Mouse (Mus musculus) heart, embryonic 12.5 days (tissue): ENCODE results near the gene Pcgf1. TPM values are rescaled to one million over a fixed set of nuclear protein-coding genes. Genes with fewer than 3 reads are reported as not detected.

Source experiments
- ATAC-seq: fragments of 200-750 bp; cut with Nextera tagmentation; 2 replicates; pipeline ENCODE4 v1.8.0; 2017; ENCODE audit warnings: moderate TSS enrichment, moderate library complexity; ENCODE audit not compliant: insufficient number of reproducible peaks, low FRiP score
- H3K27ac ChIP-seq: fragments of 300-500 bp; sonication (generic); 2 replicates; pipeline ENCODE4 v1.5.1; 2016; ENCODE audit warnings: mild to moderate bottlenecking, moderate library complexity; ENCODE audit not compliant: poor library complexity, severe bottlenecking
- H3K27me3 ChIP-seq: fragments of 300-500 bp; sonication (generic); replicated peaks from 2 replicates; pipeline ENCODE4 v1.6.1; 2016; ENCODE audit warnings: mild to moderate bottlenecking, moderate library complexity
- H3K36me3 ChIP-seq: fragments of 300-500 bp; sonication (generic); 2 replicates; pipeline ENCODE4 v1.6.1; 2016; ENCODE audit warnings: mild to moderate bottlenecking, moderate library complexity
- H3K4me1 ChIP-seq: fragments of 300-500 bp; sonication (generic); replicated peaks from 2 replicates; pipeline ENCODE4 v1.6.1; 2016; ENCODE audit warnings: mild to moderate bottlenecking
- H3K4me2 ChIP-seq: fragments of 300-500 bp; sonication (generic); 2 replicates; pipeline ENCODE4 v1.6.1; 2016; ENCODE audit warnings: mild to moderate bottlenecking, moderate library complexity
- H3K4me3 ChIP-seq: fragments of 300-500 bp; sonication (generic); 2 replicates; pipeline ENCODE4 v1.5.1; 2016; ENCODE audit warnings: mild to moderate bottlenecking
- H3K9ac ChIP-seq: fragments of 300-500 bp; sonication (generic); 2 replicates; pipeline ENCODE4 v1.6.1; 2016; ENCODE audit warnings: mild to moderate bottlenecking, moderate library complexity
- H3K9me3 ChIP-seq: fragments of 300-500 bp; sonication (generic); replicated peaks from 2 replicates; pipeline ENCODE4 v1.6.1; 2016; ENCODE audit warnings: mild to moderate bottlenecking, moderate library complexity
- WGBS: fragments of 180-500 bp; shearing (Covaris S2); methylation state at CpG from one replicate; pipeline ENCODE4 v1.1.7; 2016; 5-methylcytosine and 5-hydroxymethylcytosine counted together
- polyA plus RNA-seq: library from polyadenylated mRNA; unstranded; fragments of >200 nt; fragmentation: Nextera tagmentation; extraction: Ambion mirVana; gene quantifications from 2 replicates; pipeline ENCODE4 v1.2.1, GENCODE M21; 2016

Gene Pcgf1
- polyA plus RNA-seq, 1 experiment from 2014 or later, result 14.9 TPM

DNA sequence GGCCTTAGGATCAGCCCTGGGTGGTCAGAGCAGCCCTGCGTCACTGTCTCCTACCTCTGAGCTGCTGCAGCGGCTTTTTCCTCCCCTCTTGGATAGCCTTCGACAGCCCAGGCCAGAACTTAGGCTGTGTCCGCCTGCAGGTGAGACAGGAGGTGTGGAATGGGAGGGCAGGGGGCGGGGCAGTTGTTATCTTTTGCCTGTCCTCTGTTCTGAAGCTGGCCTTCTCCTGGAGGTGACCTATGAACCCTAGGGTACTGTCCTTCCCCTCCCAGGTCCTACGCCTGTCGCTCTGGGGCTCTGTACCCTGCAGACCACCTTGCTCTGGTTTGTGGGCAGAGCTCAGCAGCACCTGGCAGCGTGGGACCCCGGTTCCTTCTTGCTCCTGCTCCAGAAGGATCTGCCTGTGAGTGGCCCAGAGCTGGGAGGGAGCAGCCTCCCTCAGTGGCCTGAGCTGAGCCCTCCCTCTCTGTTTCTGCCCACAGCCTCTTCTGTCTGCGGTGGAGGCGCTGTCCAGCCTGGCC lies 25.5 kb downstream of the Pcgf1 start:
- no peak overlapping the region for H3K27ac ChIP-seq
- no peak overlapping the region for H3K4me3 ChIP-seq
- WGBS, result 46% methylated on average over 11 of the region's 11 CpGs
- H3K36me3 ChIP-seq, result 0 out of 2 replicates have a peak, but pooled peaks cover 7% of the 10 kb centered on the region
- peak overlapping the region; percentile 100; the same call in 1 of the 2 replicates for H3K4me2 ChIP-seq
- H3K9ac ChIP-seq, result peak overlapping the region; percentile 90; the same call in 1 of the 2 replicates
- peaks cover 13% of the 10 kb centered on the region for H3K27me3 ChIP-seq
- no peak for ATAC-seq
- no peaks in the 10 kb centered on the region for H3K9me3 ChIP-seq
- H3K4me1 ChIP-seq, result peaks cover 24% of the 10 kb centered on the region

DNA sequence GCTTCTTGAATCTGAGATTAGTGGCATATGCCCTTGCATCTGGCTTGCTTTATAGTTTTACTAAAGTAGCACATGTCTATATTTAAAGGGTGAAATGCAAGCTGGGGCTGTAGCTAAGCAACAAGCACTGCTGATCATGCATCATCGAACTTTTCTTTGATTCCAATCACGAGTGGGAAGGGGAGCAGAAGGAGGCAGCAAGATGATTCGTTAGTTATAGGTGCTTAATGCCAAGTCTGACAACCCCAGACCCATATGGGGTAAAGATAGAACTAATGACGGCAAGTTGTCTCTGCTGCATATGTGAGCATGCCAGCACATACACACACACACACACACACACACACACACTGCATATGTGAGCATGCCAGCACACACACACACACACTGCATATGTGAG lies 26.5 kb downstream of the Pcgf1 start:
- Histone ChIP-seq H3K9ac (no peak overlapping the region), H3K9me3 (no peaks in the 10 kb centered on the region), H3K4me2 (no peak overlapping the region), H3K4me3 (no peak overlapping the region), H3K27me3 (peaks cover 11% of the 10 kb centered on the region), H3K27ac (no peak overlapping the region), H3K36me3 (0 out of 2 replicates have a peak, but pooled peaks cover 7% of the 10 kb centered on the region), H3K4me1 (peaks cover 28% of the 10 kb centered on the region)
- no peak for ATAC-seq
- WGBS, result 85% methylated on average over 4 of the region's 4 CpGs

DNA sequence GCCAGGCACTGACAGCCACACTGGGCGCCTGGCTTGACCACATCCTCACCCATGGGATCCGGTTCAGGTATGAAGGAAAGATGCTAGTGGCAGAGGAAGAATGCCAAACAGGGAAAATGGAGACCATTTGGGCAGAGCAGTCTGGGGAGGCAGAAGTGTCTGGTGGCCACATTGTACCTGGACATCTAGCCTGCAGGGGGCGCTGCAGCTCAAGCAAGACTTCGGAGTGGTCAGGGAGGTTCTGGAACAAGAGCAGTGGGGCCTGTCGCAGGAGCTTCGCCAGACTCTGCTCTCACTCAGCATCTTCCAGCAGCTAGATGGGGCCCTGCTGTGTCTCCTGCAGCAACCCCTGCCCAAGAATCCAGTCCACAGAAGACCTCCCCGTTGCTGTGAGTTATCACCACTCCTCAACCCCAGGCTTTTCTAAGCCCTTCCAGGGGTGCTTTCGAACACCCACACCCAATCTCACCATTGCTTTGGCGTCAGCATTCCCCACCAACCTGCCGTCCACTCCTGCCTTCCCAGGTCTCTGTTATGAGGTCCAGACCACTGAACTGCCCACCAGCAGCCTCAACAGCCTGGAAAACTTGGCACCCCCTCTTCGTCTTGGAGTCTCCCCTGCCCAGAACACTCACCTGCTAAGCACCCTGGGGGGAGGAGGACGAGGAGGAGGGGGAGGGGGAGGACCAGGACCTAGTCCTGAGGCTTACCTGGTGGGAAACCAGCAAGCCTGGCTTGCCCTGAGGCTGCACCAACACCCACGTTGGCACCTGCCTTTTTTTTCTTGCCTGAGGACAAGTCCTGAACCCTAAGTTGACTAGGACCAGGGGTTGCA lies 30.1 kb downstream of the Pcgf1 start:
- Histone ChIP-seq H3K9ac (peak overlapping the region; percentile 94; the same call in 1 of the 2 replicates), H3K4me2 (peak overlapping the region; percentile 89), H3K36me3 (peaks cover 10% of the 10 kb centered on the region), H3K27ac (no peak overlapping the region), H3K4me3 (peak overlapping the region; percentile 93), H3K4me1 (peaks cover 36% of the 10 kb centered on the region), H3K27me3 (0 out of 2 replicates have a peak, but pooled peaks cover 4% of the 10 kb centered on the region), H3K9me3 (no peaks in the 10 kb centered on the region)
- ATAC-seq, result 0 out of 2 replicates have a peak, but pooled peaks have one; percentile 46
- WGBS, result 35% methylated on average over 13 of the region's 13 CpGs

DNA sequence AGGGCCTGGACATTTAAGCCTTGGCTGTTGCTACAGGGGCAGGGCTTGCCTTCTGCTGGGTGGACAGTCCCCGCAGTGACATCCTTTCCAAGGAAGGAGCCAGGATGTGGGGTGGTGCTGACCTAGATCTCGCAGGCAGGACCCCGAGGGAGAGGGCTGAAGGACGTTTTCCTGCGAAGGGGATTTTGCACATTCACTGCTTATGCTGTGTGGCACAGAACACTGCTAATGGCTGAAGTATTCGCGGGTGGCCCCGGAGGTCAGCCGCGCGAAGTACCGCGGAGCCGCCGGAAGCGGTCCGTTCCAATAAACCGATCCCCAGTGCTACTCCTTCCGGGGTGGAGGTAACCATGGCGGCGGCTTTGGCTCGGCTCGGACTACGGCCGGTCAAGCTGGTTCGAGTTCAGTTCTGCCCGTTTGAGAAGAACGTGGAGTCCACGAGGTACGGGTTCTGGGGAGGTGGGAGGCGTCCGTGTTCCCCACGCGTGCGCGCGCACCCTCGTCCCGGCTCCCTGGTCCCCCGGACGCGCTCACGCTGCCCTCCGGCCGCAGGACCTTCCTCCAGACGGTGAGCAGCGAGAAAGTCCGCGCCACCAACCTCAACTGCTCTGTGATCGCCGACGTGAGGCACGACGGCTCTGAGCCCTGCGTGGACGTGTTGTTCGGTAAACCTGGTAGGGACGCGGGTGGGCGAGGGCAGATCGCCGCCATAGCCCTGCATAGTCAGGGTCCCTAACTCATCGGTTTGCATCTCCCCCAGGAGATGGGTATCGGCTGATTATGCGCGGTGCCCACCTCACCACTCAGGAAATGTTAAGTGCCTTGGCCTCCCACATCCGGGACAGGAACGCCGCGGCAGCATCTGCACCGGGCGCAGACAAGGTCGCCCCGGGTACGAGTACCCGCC lies 31.3 kb downstream of the Pcgf1 start, which contains the start of gene Mrpl53:
Gene Mrpl53, plus strand, starts transcription at position 279 of the 907 bp plus-strand sequence.
- Histone ChIP-seq H3K4me2 (peak within 1 kb of the TSS; percentile 89), H3K4me1 (peaks cover 28% of the 10 kb centered on the region), H3K27me3 (no peaks in the 10 kb centered on the region), H3K9me3 (no peaks in the 10 kb centered on the region), H3K9ac (peak within 1 kb of the TSS; percentile 94), H3K27ac (peak within 1 kb of the TSS; percentile 85), H3K4me3 (peak within 1 kb of the TSS; percentile 93), H3K36me3 (peaks cover 10% of the 10 kb centered on the region)
- under 1% methylated on average over 76 of the region's 76 CpGs for WGBS
- peak; percentile 85 for ATAC-seq

DNA sequence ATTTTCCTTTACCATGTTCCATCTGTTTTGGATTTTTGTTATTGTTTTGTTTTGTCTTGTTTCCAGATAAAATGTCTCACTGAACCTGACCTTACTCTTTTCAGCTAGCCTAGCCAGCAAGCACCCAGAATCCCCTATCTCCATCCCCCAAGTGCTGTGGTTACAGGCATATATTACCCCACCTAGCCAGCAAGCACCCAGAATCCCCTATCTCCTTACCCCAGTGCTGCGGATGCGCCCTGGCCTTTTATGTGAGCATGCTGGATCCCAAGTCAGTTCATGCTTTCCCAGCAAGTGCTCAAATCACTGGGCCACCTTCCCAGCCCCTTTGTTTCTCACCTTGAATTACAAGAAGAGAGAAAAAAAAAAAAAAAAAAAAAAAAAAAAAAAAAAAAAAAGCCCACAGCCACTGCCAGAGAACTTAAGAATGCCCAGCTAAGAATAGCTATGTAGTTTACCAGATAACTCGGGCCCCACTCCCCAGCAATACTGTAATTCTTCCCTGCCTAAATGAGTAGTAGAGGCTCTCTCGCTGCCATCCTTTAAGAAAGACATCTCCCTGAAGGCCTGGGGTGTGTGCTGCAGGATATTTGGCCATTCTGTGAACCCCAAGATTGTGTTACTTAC lies 34.0 kb downstream of the Pcgf1 start:
- 0 out of 2 replicates have a peak overlapping the region, but pooled peaks have one; percentile 34 for H3K9ac ChIP-seq
- no peaks in the 10 kb centered on the region for H3K27me3 ChIP-seq
- H3K4me2 ChIP-seq, result peak overlapping the region; percentile 22; the same call in 1 of the 2 replicates
- H3K36me3 ChIP-seq, result peaks cover 3% of the 10 kb centered on the region
- H3K4me3 ChIP-seq, result no peak overlapping the region
- H3K9me3 ChIP-seq, result no peaks in the 10 kb centered on the region
- no peak for ATAC-seq
- peaks cover 38% of the 10 kb centered on the region for H3K4me1 ChIP-seq
- 77% methylated on average over 4 of the region's 4 CpGs for WGBS
- no peak overlapping the region; the same call in 1 of the 2 replicates for H3K27ac ChIP-seq

DNA sequence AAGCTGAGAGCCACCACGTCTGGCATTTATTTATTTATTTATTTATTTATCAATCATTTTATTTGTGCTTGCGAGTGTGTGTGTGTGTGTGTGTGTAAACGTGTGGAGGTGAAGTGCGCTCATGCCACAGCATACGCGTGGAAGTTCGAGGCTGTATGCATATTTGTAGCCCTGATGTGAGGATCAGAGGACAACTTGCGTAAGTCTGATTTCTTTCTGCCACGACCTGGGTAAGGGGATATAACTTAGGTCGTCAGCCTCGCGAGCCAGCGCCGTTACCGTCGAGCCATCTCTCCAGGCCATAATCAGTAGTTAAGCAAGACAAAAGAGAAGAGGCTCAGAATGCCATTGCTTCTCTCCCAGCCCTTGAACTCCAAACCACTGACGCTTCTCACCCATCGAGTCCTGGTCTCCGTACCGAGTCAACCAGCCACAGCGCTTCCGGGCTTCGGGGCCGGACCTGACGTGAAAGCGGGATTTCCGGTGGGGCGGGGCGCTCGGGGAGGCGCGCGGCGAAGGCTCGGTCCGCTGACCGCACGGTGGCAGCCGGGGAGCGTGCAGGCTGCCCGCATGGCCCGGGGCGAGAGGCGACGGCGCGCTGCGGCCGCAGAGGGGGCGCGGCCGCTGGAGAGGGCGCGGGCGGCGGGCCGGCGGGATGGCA lies 37.5 kb downstream of the Pcgf1 start, which contains the start of gene Mogs:
Gene Mogs, plus strand, starts transcription at position 486 of the 661 bp plus-strand sequence.
- Histone ChIP-seq H3K27ac (peak within 1 kb of the TSS; percentile 63), H3K9me3 (no peaks in the 10 kb centered on the region), H3K4me1 (peaks cover 37% of the 10 kb centered on the region), H3K4me3 (peak within 1 kb of the TSS; percentile 75), H3K27me3 (no peaks in the 10 kb centered on the region), H3K36me3 (peaks cover 36% of the 10 kb centered on the region), H3K4me2 (peak within 1 kb of the TSS; percentile 93), H3K9ac (peak within 1 kb of the TSS; percentile 86)
- peak; percentile 92 for ATAC-seq
- WGBS, result 1% methylated on average over 44 of the region's 58 CpGs

DNA sequence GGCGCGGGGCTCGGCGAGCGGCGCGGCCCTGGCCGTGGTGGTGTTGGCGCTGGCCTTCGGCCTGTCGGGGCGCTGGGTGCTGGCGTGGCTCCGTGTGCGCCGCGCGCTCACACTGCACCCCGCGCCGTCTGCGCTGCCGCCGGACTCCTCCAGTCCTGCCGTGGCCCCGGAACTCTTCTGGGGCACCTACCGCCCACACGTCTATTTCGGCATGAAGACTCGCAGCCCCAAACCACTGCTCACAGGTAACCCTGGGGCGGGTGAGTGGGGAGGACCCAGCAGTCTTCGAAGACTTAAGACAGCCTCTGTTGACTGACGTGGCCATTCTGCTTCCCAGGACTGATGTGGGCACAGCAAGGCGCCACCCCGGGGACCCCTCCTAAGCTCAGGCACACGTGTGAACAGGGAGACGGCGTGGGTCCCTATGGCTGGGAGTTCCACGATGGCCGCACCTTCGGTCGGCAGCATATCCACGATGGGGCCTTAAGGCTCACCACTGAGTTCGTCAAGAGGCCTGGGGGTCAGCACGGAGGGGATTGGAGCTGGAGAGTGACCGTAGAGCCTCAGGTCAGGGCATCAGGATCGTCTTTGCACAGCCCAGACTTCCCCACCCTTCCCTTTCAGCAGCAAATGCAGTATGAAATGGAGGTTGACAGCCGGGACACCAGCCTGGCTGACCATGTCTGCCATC lies 38.2 kb downstream of the Pcgf1 start:
- 1% methylated on average over 33 of the region's 48 CpGs for WGBS
- Histone ChIP-seq H3K4me3 (peak overlapping the region; percentile 75), H3K4me1 (peaks cover 41% of the 10 kb centered on the region), H3K4me2 (peak overlapping the region; percentile 93), H3K9me3 (no peaks in the 10 kb centered on the region), H3K27me3 (no peaks in the 10 kb centered on the region), H3K9ac (peak overlapping the region; percentile 86), H3K27ac (peak overlapping the region; percentile 63), H3K36me3 (peaks cover 36% of the 10 kb centered on the region)
- ATAC-seq, result no peak; the same call in 1 of the 2 replicates

DNA sequence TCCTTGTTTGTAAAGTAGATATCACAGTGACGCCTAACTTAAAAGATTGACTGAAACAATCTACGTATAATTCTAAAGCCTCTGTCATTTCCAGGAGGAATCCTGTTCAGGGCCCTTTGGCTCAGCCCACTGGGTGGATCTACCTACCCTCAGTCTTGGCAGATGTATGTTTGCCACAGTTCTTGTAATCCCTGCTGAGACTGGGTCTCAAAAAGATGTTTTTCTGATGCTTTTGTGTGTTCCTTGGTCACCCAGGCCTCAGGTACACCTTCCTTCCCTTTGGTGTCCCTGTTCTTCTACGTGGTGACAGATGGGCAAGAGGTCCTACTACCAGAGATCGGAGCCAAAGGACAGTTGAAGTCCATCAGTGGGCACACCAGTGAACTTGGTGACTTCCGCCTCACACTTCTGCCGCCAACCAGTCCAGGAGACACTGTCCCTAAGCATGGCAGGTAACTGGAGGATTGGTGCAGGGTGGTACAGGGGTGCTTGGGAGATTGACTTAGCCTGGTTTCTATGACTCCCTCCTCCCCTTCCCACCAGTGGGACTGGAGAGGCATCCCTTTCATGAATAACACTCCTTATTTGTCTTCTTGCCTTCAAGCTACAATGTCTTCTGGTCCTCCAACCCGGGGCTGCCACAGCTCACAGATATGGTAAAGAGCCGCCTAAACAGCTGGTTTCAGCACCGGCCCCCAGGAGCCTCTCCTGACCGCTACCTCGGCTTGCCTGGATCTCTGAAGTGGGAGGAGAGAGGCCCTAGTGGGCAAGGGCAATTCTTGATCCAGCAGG lies 38.9 kb downstream of the Pcgf1 start:
- peaks cover 38% of the 10 kb centered on the region for H3K4me1 ChIP-seq
- H3K36me3 ChIP-seq, result peaks cover 33% of the 10 kb centered on the region
- peak overlapping the region; percentile 75 for H3K4me3 ChIP-seq
- H3K4me2 ChIP-seq, result peak overlapping the region; percentile 93
- no peak overlapping the region for H3K27ac ChIP-seq
- peak overlapping the region; percentile 86 for H3K9ac ChIP-seq
- 75% methylated on average over 11 of the region's 11 CpGs for WGBS
- H3K9me3 ChIP-seq, result no peaks in the 10 kb centered on the region
- H3K27me3 ChIP-seq, result no peaks in the 10 kb centered on the region
- ATAC-seq, result no peak

DNA sequence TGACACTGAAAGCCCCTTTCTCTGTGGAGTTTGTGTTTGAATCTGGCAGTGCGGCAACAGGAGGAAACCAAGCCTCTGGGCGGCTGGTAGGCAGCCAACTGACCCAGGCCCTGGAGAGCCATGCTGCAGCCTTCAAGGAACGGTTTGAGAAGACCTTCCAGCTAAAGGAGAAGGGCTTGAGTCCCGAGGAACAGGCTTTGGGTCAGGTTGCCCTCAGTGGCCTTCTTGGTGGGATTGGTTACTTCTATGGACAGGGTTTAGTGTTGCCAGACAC lies 39.4 kb downstream of the Pcgf1 start:
- Histone ChIP-seq H3K4me3 (0 out of 2 replicates have a peak overlapping the region, but pooled peaks have one; percentile 3), H3K4me1 (peaks cover 36% of the 10 kb centered on the region), H3K27ac (no peak overlapping the region), H3K36me3 (peaks cover 33% of the 10 kb centered on the region), H3K4me2 (peak overlapping the region; percentile 93; the same call in 1 of the 2 replicates), H3K9me3 (no peaks in the 10 kb centered on the region), H3K27me3 (no peaks in the 10 kb centered on the region), H3K9ac (0 out of 2 replicates have a peak overlapping the region, but pooled peaks have one; percentile 86)
- WGBS, result 91% methylated on average over 4 of the region's 4 CpGs
- no peak for ATAC-seq
